Mouse (Mus musculus): ENCODE data around the gene Gemin7. TPM values are rescaled to one million over a fixed set of nuclear protein-coding genes. Genes with fewer than 3 reads are reported as not detected.
A peak's percentile ranks its signal among the peaks of the same experiment; 100 is the strongest.

Gemin7 gene
- polyA plus RNA-seq, 1 experiment from 2014 or later, result 130 TPM

GRCm38 (mm10) chr7:19603055-19603454, 25.7 kb upstream of the Gemin7 start:
- no peak overlapping the region for H3K27ac ChIP-seq
- peaks cover 48% of the 10 kb centered on the region for H3K36me3 ChIP-seq (ENCODE audit: poor library complexity, severe bottlenecking)
- peak overlapping the region; percentile 90 for H3K9ac ChIP-seq
- no peaks in the 10 kb centered on the region for H3K9me3 ChIP-seq (replicated peaks)
- peak overlapping the region; percentile 88 for H3K4me2 ChIP-seq
- H3K27me3 ChIP-seq, result no peaks in the 10 kb centered on the region
- peaks cover 32% of the 10 kb centered on the region for H3K4me1 ChIP-seq
- no peak for ATAC-seq
- WGBS, result 90% methylated on average over 12 of the region's 12 CpGs
- H3K4me3 ChIP-seq, result peak overlapping the region; percentile 87

GRCm38 (mm10) chr7:19600562-19600961, 23.2 kb upstream of the Gemin7 start:
- Histone ChIP-seq H3K9ac (peak overlapping the region; percentile 8; the same call in 1 of the 2 replicates), H3K9me3 (replicated peaks) (no peaks in the 10 kb centered on the region), H3K36me3 (ENCODE audit: poor library complexity, severe bottlenecking) (peaks cover 66% of the 10 kb centered on the region), H3K4me3 (no peak overlapping the region), H3K4me2 (no peak overlapping the region), H3K27ac (no peak overlapping the region), H3K27me3 (no peaks in the 10 kb centered on the region), H3K4me1 (peaks cover 32% of the 10 kb centered on the region)
- 57% methylated on average over 5 of the region's 5 CpGs for WGBS
- ATAC-seq, result no peak

GRCm38 (mm10) chr7:19593061-19593730, 15.8 kb upstream of the Gemin7 start:
- Histone ChIP-seq H3K4me3 (no peak overlapping the region), H3K36me3 (ENCODE audit: poor library complexity, severe bottlenecking) (peaks cover 92% of the 10 kb centered on the region), H3K27ac (no peak overlapping the region), H3K9ac (no peak overlapping the region), H3K4me1 (no peaks in the 10 kb centered on the region), H3K9me3 (replicated peaks) (no peaks in the 10 kb centered on the region), H3K4me2 (no peak overlapping the region), H3K27me3 (no peaks in the 10 kb centered on the region)
- WGBS, result 94% methylated on average over 10 of the region's 10 CpGs
- no peak for ATAC-seq

DNA sequence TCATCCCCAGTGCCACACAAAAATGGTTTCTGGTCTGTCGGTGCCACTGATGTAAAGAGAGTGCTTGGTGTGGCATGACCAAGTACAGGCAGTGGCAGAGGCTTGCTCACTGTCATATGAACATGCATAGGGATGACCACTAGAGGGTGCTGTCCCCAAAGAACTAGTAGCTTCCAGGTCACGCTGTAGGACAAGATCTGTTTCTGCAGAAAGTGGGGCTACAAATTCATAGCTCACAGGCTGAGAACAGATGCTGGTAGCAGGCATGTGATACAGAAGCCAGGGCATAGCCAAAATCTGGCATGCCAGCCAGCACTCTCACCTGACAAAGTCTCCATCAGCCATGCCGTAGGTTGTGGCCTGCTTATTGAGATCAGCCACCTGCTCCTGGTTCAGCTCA, 12.5 kb upstream of the Gemin7 start:
- Histone ChIP-seq H3K27me3 (no peaks in the 10 kb centered on the region), H3K4me2 (no peak overlapping the region), H3K4me1 (no peaks in the 10 kb centered on the region), H3K4me3 (no peak overlapping the region), H3K27ac (no peak overlapping the region), H3K9me3 (replicated peaks) (no peaks in the 10 kb centered on the region), H3K9ac (no peak overlapping the region), H3K36me3 (ENCODE audit: poor library complexity, severe bottlenecking) (peaks cover 99% of the 10 kb centered on the region)
- WGBS, result 63% methylated on average over 3 of the region's 3 CpGs
- peak; percentile 48 for ATAC-seq

GRCm38 (mm10) chr7:19589207-19589606, 11.8 kb upstream of the Gemin7 start:
- ATAC-seq, result no peak
- H3K9ac ChIP-seq, result no peak overlapping the region

GRCm38 (mm10) chr7:19586269-19586668, 8.9 kb upstream of the Gemin7 start:
- Histone ChIP-seq H3K4me2 (no peak overlapping the region), H3K9ac (no peak overlapping the region), H3K9me3 (replicated peaks) (no peaks in the 10 kb centered on the region), H3K4me1 (no peaks in the 10 kb centered on the region), H3K27me3 (no peaks in the 10 kb centered on the region), H3K4me3 (no peak overlapping the region), H3K36me3 (ENCODE audit: poor library complexity, severe bottlenecking) (peaks cover 99% of the 10 kb centered on the region), H3K27ac (no peak overlapping the region)
- no peak for ATAC-seq
- 73% methylated on average over 46 of the region's 46 CpGs for WGBS

More at GRCm38 (mm10) chr7:19589207-19589606, 11.8 kb upstream of the Gemin7 start:
- Histone ChIP-seq H3K4me2 (no peak overlapping the region), H3K4me1 (no peaks in the 10 kb centered on the region), H3K27me3 (no peaks in the 10 kb centered on the region), H3K9me3 (replicated peaks) (no peaks in the 10 kb centered on the region), H3K36me3 (ENCODE audit: poor library complexity, severe bottlenecking) (peaks cover 100% of the 10 kb centered on the region), H3K27ac (no peak overlapping the region), H3K4me3 (no peak overlapping the region)
- 52% methylated on average over 3 of the region's 3 CpGs for WGBS

DNA sequence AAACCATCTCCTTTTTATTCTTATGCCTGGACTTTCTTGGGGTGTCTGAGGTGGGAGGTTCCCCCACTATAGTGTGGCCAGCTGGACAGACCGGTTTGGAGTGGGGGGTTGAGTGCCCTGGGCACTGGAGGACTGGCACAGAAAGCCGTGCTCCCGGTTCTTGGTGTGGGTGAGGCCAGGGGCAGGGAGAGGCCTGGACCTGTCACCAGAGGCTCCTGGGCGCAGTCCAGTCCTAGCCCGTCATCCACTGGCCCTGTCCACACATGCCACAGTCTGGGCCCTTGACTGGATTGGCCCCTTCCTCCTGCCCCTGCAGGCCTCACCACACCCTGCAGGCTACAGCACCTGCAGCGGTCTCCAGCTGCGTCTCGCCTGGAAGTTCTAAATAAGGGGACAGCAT, 3.2 kb upstream of the Gemin7 start:
- Histone ChIP-seq H3K27ac (no peak overlapping the region), H3K36me3 (ENCODE audit: poor library complexity, severe bottlenecking) (peaks cover 61% of the 10 kb centered on the region), H3K4me2 (no peak overlapping the region), H3K27me3 (peaks cover 47% of the 10 kb centered on the region), H3K4me1 (peaks cover 8% of the 10 kb centered on the region), H3K4me3 (no peak overlapping the region), H3K9me3 (replicated peaks) (no peaks in the 10 kb centered on the region), H3K9ac (no peak overlapping the region)
- WGBS, result 91% methylated on average over 8 of the region's 8 CpGs
- ATAC-seq, result no peak

GRCm38 (mm10) chr7:19579751-19580150, 2.4 kb upstream of the Gemin7 start:
- peaks cover 52% of the 10 kb centered on the region for H3K36me3 ChIP-seq (ENCODE audit: poor library complexity, severe bottlenecking)
- no peak overlapping the region for H3K27ac ChIP-seq
- WGBS, result 84% methylated on average over 10 of the region's 10 CpGs
- H3K4me2 ChIP-seq, result no peak overlapping the region
- no peak; the same call in 1 of the 2 replicates for ATAC-seq
- peaks cover 8% of the 10 kb centered on the region for H3K4me1 ChIP-seq
- H3K4me3 ChIP-seq, result no peak overlapping the region
- H3K9me3 ChIP-seq (replicated peaks), result no peaks in the 10 kb centered on the region
- peaks cover 55% of the 10 kb centered on the region for H3K27me3 ChIP-seq
- no peak overlapping the region for H3K9ac ChIP-seq

DNA sequence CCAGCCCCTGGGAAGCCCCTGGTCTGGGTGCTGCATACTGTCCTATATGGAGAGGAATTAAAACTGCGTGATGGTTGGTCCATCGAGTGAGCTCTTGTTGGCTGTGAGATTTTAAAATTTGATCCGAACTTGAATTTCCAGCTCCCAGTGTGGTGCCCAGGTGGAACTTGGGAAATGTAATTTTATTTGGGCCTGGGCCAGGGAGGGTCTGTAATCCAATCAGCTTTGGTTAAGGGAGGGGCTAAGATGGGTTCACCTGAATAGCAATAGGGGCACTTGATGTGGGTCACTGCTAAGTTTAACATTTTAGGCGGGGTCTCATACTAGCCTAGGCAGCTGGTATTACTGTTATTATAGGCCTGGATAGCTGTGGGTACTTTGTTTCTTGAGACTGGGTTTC, 1.0 kb upstream of the Gemin7 start:
- H3K27ac ChIP-seq, result no peak overlapping the region
- ATAC-seq, result no peak
- H3K9me3 ChIP-seq (replicated peaks), result no peaks in the 10 kb centered on the region
- H3K9ac ChIP-seq, result no peak overlapping the region
- no peak overlapping the region for H3K4me3 ChIP-seq
- 61% methylated on average over 4 of the region's 4 CpGs for WGBS
- H3K36me3 ChIP-seq (ENCODE audit: poor library complexity, severe bottlenecking), result peaks cover 39% of the 10 kb centered on the region
- H3K4me1 ChIP-seq, result peaks cover 13% of the 10 kb centered on the region
- H3K27me3 ChIP-seq, result peaks cover 57% of the 10 kb centered on the region
- H3K4me2 ChIP-seq, result no peak overlapping the region

DNA sequence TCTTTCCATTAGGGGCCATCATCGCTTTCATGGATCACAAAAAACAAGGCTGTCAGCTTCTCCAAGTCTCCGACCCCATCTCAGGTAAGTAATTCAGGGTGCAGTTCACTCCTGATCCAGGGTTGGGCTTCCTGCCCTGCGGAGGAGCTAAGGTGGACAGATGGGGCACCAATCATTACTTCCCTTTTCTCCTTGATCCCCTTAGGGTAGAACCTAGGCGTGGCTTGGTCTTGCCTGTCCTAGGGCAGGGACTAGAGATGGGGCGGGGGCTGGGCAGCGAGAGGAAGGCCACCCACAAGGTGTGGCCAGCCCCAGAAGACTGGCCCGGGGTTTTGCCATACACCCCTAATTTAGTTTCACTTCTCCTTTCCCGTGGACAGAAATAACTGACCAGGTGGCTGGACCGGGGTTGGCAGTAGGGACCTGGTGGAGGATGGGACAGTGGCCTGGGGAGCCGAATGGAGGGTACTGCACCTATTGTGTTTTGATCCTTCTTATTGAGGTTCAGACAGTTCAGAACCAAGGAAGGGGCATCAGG, 551 bp upstream of the Gemin7 start:
- Histone ChIP-seq H3K9me3 (replicated peaks) (no peaks in the 10 kb centered on the region), H3K9ac (no peak overlapping the region), H3K36me3 (ENCODE audit: poor library complexity, severe bottlenecking) (peaks cover 34% of the 10 kb centered on the region), H3K4me3 (peak overlapping the region; percentile 33), H3K4me2 (peak overlapping the region; percentile 57), H3K27me3 (peaks cover 57% of the 10 kb centered on the region), H3K4me1 (peaks cover 13% of the 10 kb centered on the region), H3K27ac (no peak overlapping the region)
- no peak for ATAC-seq
- WGBS, result 12% methylated on average over 10 of the region's 10 CpGs

GRCm38 (mm10) chr7:19575559-19575958, 1.8 kb downstream of the Gemin7 start:
- Histone ChIP-seq H3K27ac (no peak overlapping the region), H3K36me3 (ENCODE audit: poor library complexity, severe bottlenecking) (peaks cover 11% of the 10 kb centered on the region), H3K4me2 (no peak overlapping the region), H3K27me3 (peaks cover 57% of the 10 kb centered on the region), H3K4me3 (no peak overlapping the region), H3K9ac (no peak overlapping the region), H3K9me3 (replicated peaks) (no peaks in the 10 kb centered on the region), H3K4me1 (peaks cover 28% of the 10 kb centered on the region)
- no peak for ATAC-seq
- 67% methylated on average over 3 of the region's 3 CpGs for WGBS

DNA sequence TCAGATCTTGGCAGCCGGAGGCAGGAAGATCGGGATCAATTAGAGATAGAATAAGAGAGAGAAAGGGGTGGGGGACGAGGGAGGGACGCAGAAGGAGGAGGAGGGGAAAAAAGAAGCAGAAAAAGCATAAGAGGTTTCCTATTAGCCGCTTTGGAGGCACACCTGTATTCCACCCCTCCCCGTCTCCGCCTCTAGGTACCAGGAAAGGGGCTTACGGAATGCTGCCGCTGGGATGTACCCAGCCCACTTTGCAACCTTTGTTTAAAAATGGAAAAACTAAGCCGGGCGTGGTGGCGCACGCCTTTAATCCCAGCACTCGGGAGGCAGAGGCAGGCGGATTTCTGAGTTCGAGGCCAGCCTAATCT, 3.6 kb downstream of the Gemin7 start:
- peak overlapping the region; percentile 79 for H3K4me2 ChIP-seq
- H3K4me3 ChIP-seq, result peak overlapping the region; percentile 75
- H3K4me1 ChIP-seq, result peaks cover 28% of the 10 kb centered on the region
- 25% methylated on average over 16 of the region's 16 CpGs for WGBS
- no peak overlapping the region for H3K27ac ChIP-seq
- peak overlapping the region; percentile 83 for H3K9ac ChIP-seq
- peaks cover 15% of the 10 kb centered on the region for H3K36me3 ChIP-seq (ENCODE audit: poor library complexity, severe bottlenecking)
- peaks cover 42% of the 10 kb centered on the region for H3K27me3 ChIP-seq
- ATAC-seq, result no peak; the same call in 1 of the 2 replicates
- H3K9me3 ChIP-seq (replicated peaks), result no peaks in the 10 kb centered on the region

All from forebrain, embryonic 13.5 days (tissue).